Mouse (Mus musculus): ENCODE measurements around the gene Rwdd2b. TPM values are rescaled to one million over a fixed set of nuclear protein-coding genes. Genes with fewer than 3 reads are reported as not detected.

Rwdd2b gene
- polyA plus RNA-seq, 1 experiment from 2014 or later = 12.2 TPM

DNA sequence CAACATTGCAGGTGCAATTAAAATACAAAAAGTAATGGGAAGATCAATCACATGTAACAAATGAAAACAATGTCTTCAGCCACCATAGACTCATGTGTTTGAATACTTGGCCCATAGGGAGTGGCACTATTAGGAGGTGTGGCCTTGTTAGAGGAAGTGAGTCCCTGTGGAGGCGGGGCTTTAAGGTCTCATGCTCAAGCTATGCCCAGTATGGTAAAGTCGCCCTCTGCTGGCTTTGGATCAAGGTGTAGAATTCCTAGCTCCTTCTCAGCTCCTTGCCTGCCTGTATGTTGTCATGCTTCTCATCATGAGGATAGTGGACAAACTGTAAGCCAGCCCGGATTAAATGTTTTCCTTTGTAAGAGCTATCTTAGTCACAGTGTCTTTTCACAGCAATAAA lies 35.4 kb downstream of the Rwdd2b start:
- Histone ChIP-seq H3K4me1 (no peaks in the 10 kb centered on the region), H3K27ac (replicated peaks) (no peak overlapping the region), H3K4me3 (no peak overlapping the region), H3K36me3 (peaks cover 91% of the 10 kb centered on the region), H3K9me3 (no peaks in the 10 kb centered on the region), H3K9ac (no peak overlapping the region), H3K4me2 (no peak overlapping the region), H3K27me3 (replicated peaks) (no peaks in the 10 kb centered on the region)
- no peak for ATAC-seq (ENCODE audit: extremely low read depth, insufficient number of reproducible peaks, low FRiP score, low TSS enrichment)
- WGBS = 75% methylated on average over 3 of the region's 3 CpGs

DNA sequence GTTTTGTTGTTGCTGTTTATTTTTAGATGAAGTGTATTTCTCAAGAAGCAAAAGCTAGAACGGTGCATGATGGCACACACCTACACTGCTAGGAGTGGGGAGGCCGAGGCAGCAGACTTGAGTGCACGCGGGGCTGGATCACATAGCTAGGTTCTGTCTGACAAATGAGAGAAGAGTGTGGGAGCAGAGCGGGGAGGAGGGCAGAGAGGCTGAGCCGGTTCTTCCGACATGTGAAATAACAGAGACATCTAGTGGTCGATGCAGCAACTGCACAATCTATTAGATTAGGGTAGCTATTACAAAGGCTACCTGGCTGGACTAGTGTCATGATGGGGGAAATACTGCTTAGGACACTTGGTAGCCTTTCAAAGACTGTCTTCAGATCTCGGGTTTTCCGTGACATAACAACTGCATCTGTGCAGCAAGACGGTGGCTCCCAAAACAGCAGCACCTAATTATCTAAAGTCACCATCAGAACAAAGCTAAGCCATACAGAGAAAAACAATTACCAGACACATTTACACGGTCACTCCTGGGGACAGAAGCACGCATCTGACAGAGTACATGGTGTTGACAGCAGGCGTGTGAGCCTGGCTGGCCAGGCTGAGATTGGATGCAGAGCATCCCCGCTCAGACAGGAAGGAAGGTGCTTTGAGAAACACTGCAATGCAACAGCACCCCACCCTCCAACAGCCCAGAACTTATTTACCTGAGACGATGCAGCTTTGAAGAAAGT lies 46.4 kb downstream of the Rwdd2b start:
- WGBS = 37% methylated on average over 16 of the region's 16 CpGs
- 0 out of 2 replicates have a peak overlapping the region, but pooled peaks have one; percentile 21 for H3K27ac ChIP-seq (replicated peaks)
- peak; percentile 42; the same call in 1 of the 2 replicates for ATAC-seq (ENCODE audit: extremely low read depth, insufficient number of reproducible peaks, low FRiP score, low TSS enrichment)

DNA sequence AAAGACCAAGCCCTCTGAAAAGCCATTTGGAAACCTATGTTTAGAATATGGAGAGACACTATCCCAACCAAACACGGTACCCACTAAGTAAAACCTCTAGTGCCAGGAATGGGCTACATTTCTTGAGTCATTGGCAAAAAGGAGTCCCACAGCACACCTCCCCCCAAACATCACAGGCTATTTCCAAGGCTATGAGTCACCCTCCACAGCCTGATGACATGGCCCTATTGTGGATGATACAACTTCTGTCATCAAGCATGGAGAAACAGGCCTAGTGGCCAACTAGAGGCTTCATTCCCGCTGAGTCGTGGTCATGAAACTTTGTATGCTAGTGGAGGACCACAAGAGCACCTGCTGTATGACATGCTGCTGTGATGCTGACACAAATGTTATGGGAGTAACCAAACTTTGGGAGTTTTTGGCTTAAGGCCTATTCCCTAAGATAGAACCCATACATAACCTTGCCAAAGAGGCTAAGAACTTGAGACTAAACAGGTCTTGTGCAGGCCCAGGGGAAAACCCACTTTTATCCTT lies 52.9 kb downstream of the Rwdd2b start:
- Histone ChIP-seq H3K27ac (replicated peaks) (no peak overlapping the region), H3K27me3 (replicated peaks) (no peaks in the 10 kb centered on the region), H3K36me3 (peaks cover 72% of the 10 kb centered on the region), H3K9ac (no peak overlapping the region), H3K4me2 (no peak overlapping the region), H3K4me1 (peaks cover 11% of the 10 kb centered on the region), H3K9me3 (no peaks in the 10 kb centered on the region), H3K4me3 (no peak overlapping the region)
- ATAC-seq (ENCODE audit: extremely low read depth, insufficient number of reproducible peaks, low FRiP score, low TSS enrichment) = no peak
- 87% methylated on average over 3 of the region's 3 CpGs for WGBS

More for the DNA sequence above, 46.4 kb downstream of the Rwdd2b start:
- Histone ChIP-seq H3K9ac (no peak overlapping the region), H3K27me3 (replicated peaks) (no peaks in the 10 kb centered on the region), H3K4me2 (no peak overlapping the region), H3K9me3 (no peaks in the 10 kb centered on the region), H3K4me1 (no peaks in the 10 kb centered on the region; the same call in 1 of the 2 replicates), H3K36me3 (peaks cover 77% of the 10 kb centered on the region), H3K4me3 (no peak overlapping the region)

DNA sequence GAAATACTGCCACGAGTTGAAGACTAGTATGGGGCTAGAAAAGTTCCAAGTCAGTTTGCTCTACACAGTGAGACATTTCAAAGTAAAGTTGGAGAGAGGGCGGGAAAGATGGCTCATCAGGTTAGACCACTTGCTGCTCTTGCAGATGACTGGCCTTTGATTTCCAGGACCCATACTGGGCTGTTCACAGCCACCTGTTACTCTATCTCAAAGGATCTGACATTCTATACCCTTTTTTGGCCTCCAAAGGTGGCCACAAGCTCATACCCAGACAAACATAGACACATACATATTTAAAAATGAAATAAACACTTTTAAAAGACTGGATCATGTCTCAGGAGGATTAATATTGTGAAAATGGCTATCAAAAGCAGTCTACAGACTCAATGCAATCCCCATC lies 56.0 kb downstream of the Rwdd2b start:
- H3K4me1 ChIP-seq = peaks cover 11% of the 10 kb centered on the region
- H3K4me2 ChIP-seq = no peak overlapping the region
- H3K36me3 ChIP-seq = peaks cover 91% of the 10 kb centered on the region
- H3K27ac ChIP-seq (replicated peaks) = no peak overlapping the region
- no peak overlapping the region for H3K9ac ChIP-seq
- no peak for ATAC-seq (ENCODE audit: extremely low read depth, insufficient number of reproducible peaks, low FRiP score, low TSS enrichment)
- 81% methylated on average over 2 of the region's 2 CpGs for WGBS
- H3K9me3 ChIP-seq = no peaks in the 10 kb centered on the region
- H3K27me3 ChIP-seq (replicated peaks) = no peaks in the 10 kb centered on the region
- no peak overlapping the region for H3K4me3 ChIP-seq

Other genes starting within 250 kb of the Rwdd2b start
- gene N6amt1, start 86.4 kb downstream of the Rwdd2b start, polyA plus RNA-seq (2015; fragmentation: Nextera tagmentation; extraction: Ambion mirVana) = 26.9 and 27.5 TPM in 2 replicates
- 16.4 and 17.5 TPM in 2 replicates for gene Ltn1, start 8.0 kb downstream of the Rwdd2b start, polyA plus RNA-seq (2015; fragmentation: Nextera tagmentation; extraction: Ambion mirVana)
- gene Usp16, start 14.1 kb upstream of the Rwdd2b start, polyA plus RNA-seq (2015; fragmentation: Nextera tagmentation; extraction: Ambion mirVana) = 30.2 and 37.1 TPM in 2 replicates
- gene Cct8, start 55.3 kb upstream of the Rwdd2b start, polyA plus RNA-seq (2015; fragmentation: Nextera tagmentation; extraction: Ambion mirVana) = 290 and 329 TPM in 2 replicates
- 0.31 and 0.46 TPM in 2 replicates for gene Map3k7cl, start 112.8 kb upstream of the Rwdd2b start, polyA plus RNA-seq (2015; fragmentation: Nextera tagmentation; extraction: Ambion mirVana)

Data from heart, embryonic 13.5 days (tissue).